Mouse (Mus musculus) erythroblast, embryonic 14.5 days (primary cell): Measurements from ENCODE around the gene Gm17402. TPM values are rescaled to one million over a fixed set of nuclear protein-coding genes. Genes with fewer than 3 reads are reported as not detected.

ENCODE experiments used
- H3K27me3 ChIP-seq: 2 replicates; pipeline ENCODE4 v1.6.1; 2012; ENCODE audit warnings: inconsistent platforms; ENCODE audit not compliant: control insufficient read depth
- H3K36me3 ChIP-seq: 2 replicates; pipeline ENCODE4 v1.6.1; 2012; ENCODE audit warnings: mild to moderate bottlenecking, inconsistent platforms; ENCODE audit not compliant: control insufficient read depth
- H3K4me1 ChIP-seq: 2 replicates; pipeline ENCODE4 v1.6.1; 2012; ENCODE audit warnings: inconsistent platforms; ENCODE audit not compliant: control insufficient read depth
- H3K4me3 ChIP-seq: replicated peaks from 2 replicates; pipeline ENCODE3; 2012; ENCODE audit warnings: moderate library complexity, mild to moderate bottlenecking, inconsistent platforms
- H3K9me3 ChIP-seq: 2 replicates; pipeline ENCODE4 v1.6.1; 2012; ENCODE audit warnings: low read length, inconsistent platforms, mixed read lengths; ENCODE audit not compliant: control insufficient read depth
- GATA1 ChIP-seq: IDR thresholded peaks from 2 replicates; pipeline ENCODE4 v1.6.1; 2012; ENCODE audit warnings: low read length, inconsistent platforms, mixed read lengths
- TAL1 ChIP-seq: IDR thresholded peaks from 3 replicates; pipeline ENCODE4 v1.6.1; 2012; ENCODE audit warnings: low read length, inconsistent platforms, mixed read lengths
- polyA plus RNA-seq: library from polyadenylated mRNA; stranded (reverse); fragments of >175 nt; gene quantifications from 2 replicates; pipeline ENCODE4 v1.2.3, GENCODE M21; 2012

Gm17402 gene
- polyA plus RNA-seq, 1 experiment = not detected

- TF ChIP-seq TAL1 (no peak), GATA1 (no peak)
These were observed 16.6 kb downstream of the Gm17402 start for GRCm38 (mm10) chr3:67358376-67358775.

GRCm38 (mm10) chr3:67352763-67353149 is 22.2 kb downstream of the Gm17402 start:
- H3K9me3 ChIP-seq = no peaks in the 10 kb centered on the region
- no peaks in the 10 kb centered on the region for H3K4me1 ChIP-seq
- no peaks in the 10 kb centered on the region; the same call in 1 of the 2 replicates for H3K36me3 ChIP-seq
- no peaks in the 10 kb centered on the region for H3K27me3 ChIP-seq
- H3K4me3 ChIP-seq = no peak overlapping the region
- TF ChIP-seq TAL1 = no peak
- TF ChIP-seq GATA1 = no peak

More at GRCm38 (mm10) chr3:67358376-67358775, 16.6 kb downstream of the Gm17402 start:
- H3K27me3 ChIP-seq = no peaks in the 10 kb centered on the region
- no peaks in the 10 kb centered on the region for H3K9me3 ChIP-seq
- H3K4me3 ChIP-seq = no peak overlapping the region
- no peaks in the 10 kb centered on the region for H3K4me1 ChIP-seq
- H3K36me3 ChIP-seq = no peaks in the 10 kb centered on the region; the same call in 1 of the 2 replicates

GRCm38 (mm10) chr3:67352128-67352762 is 22.7 kb downstream of the Gm17402 start:
- Histone ChIP-seq H3K4me3 (no peak overlapping the region), H3K4me1 (no peaks in the 10 kb centered on the region), H3K27me3 (no peaks in the 10 kb centered on the region), H3K36me3 (no peaks in the 10 kb centered on the region; the same call in 1 of the 2 replicates), H3K9me3 (no peaks in the 10 kb centered on the region)
- TF ChIP-seq GATA1 (no peak), TAL1 (no peak)

- no peaks in the 10 kb centered on the region for H3K27me3 ChIP-seq
- H3K9me3 ChIP-seq = no peaks in the 10 kb centered on the region
- no peaks in the 10 kb centered on the region; the same call in 1 of the 2 replicates for H3K36me3 ChIP-seq
- no peak for TF ChIP-seq GATA1
- no peak for TF ChIP-seq TAL1
- no peaks in the 10 kb centered on the region for H3K4me1 ChIP-seq
- no peak overlapping the region for H3K4me3 ChIP-seq
These were observed 23.4 kb downstream of the Gm17402 start for GRCm38 (mm10) chr3:67351406-67352127.

- Histone ChIP-seq H3K9me3 (no peaks in the 10 kb centered on the region), H3K27me3 (no peaks in the 10 kb centered on the region), H3K36me3 (no peaks in the 10 kb centered on the region), H3K4me3 (no peak overlapping the region), H3K4me1 (no peaks in the 10 kb centered on the region)
- no peak for TF ChIP-seq TAL1
- no peak for TF ChIP-seq GATA1
These were observed 28.3 kb downstream of the Gm17402 start for GRCm38 (mm10) chr3:67346674-67347073.

GRCm38 (mm10) chr3:67344599-67344998 is 30.4 kb downstream of the Gm17402 start:
- Histone ChIP-seq H3K9me3 (no peaks in the 10 kb centered on the region), H3K36me3 (no peaks in the 10 kb centered on the region)

GRCm38 (mm10) chr3:67343004-67343662 is 31.8 kb downstream of the Gm17402 start:
- H3K4me3 ChIP-seq = no peak overlapping the region
- no peaks in the 10 kb centered on the region for H3K36me3 ChIP-seq
- no peaks in the 10 kb centered on the region for H3K9me3 ChIP-seq
- no peaks in the 10 kb centered on the region for H3K27me3 ChIP-seq
- H3K4me1 ChIP-seq = no peaks in the 10 kb centered on the region
- TF ChIP-seq GATA1 (no peak), TAL1 (no peak)

More at GRCm38 (mm10) chr3:67344599-67344998, 30.4 kb downstream of the Gm17402 start:
- TF ChIP-seq GATA1 (no peak), TAL1 (no peak)
- no peaks in the 10 kb centered on the region for H3K27me3 ChIP-seq
- H3K4me1 ChIP-seq = no peaks in the 10 kb centered on the region
- H3K4me3 ChIP-seq = no peak overlapping the region

GRCm38 (mm10) chr3:67340921-67341320 is 34.0 kb downstream of the Gm17402 start:
- Histone ChIP-seq H3K9me3 (no peaks in the 10 kb centered on the region), H3K36me3 (no peaks in the 10 kb centered on the region), H3K4me3 (no peak overlapping the region)

GRCm38 (mm10) chr3:67339558-67339957 is 35.4 kb downstream of the Gm17402 start:
- no peaks in the 10 kb centered on the region for H3K9me3 ChIP-seq
- H3K4me1 ChIP-seq = no peaks in the 10 kb centered on the region
- no peaks in the 10 kb centered on the region for H3K36me3 ChIP-seq
- no peaks in the 10 kb centered on the region for H3K27me3 ChIP-seq
- no peak overlapping the region for H3K4me3 ChIP-seq
- TF ChIP-seq GATA1 (no peak), TAL1 (no peak)

More at GRCm38 (mm10) chr3:67340921-67341320, 34.0 kb downstream of the Gm17402 start:
- TF ChIP-seq TAL1 = no peak
- no peak for TF ChIP-seq GATA1
- Histone ChIP-seq H3K27me3 (no peaks in the 10 kb centered on the region), H3K4me1 (no peaks in the 10 kb centered on the region)
